Mouse (Mus musculus) stomach, postnatal 0 days (tissue): Measurements from ENCODE around the gene Notch4. TPM values are rescaled to one million over a fixed set of nuclear protein-coding genes. Genes with fewer than 3 reads are reported as not detected.

Experiments
- ATAC-seq: fragments of 200-750 bp; cut with Nextera tagmentation; 2 replicates; pipeline ENCODE4 v1.8.0; 2017; ENCODE audit not compliant: low FRiP score, low TSS enrichment
- DNase-seq: peaks from one replicate; pipeline ENCODE4 v3.0.0-alpha.2; 2016; ENCODE audit warnings: low spot score
- H3K27ac ChIP-seq: fragments of 300-500 bp; sonication (generic); replicated peaks from 2 replicates; pipeline ENCODE4 v1.5.1; 2014; ENCODE audit warnings: mild to moderate bottlenecking, control low read depth
- H3K27me3 ChIP-seq: fragments of 300-500 bp; sonication (generic); 2 replicates; pipeline ENCODE4 v1.6.1; 2014; ENCODE audit warnings: low read length; ENCODE audit not compliant: control insufficient read depth, insufficient read depth
- H3K36me3 ChIP-seq: fragments of 300-500 bp; sonication (generic); 2 replicates; pipeline ENCODE4 v1.6.1; 2014; ENCODE audit warnings: low read length, mixed read lengths; ENCODE audit not compliant: control insufficient read depth, insufficient read depth
- H3K4me1 ChIP-seq: fragments of 300-500 bp; sonication (generic); replicated peaks from 2 replicates; pipeline ENCODE4 v1.6.1; 2014; ENCODE audit warnings: antibody characterized with exemption; ENCODE audit not compliant: control insufficient read depth, insufficient read depth
- H3K4me2 ChIP-seq: fragments of 300-500 bp; sonication (generic); replicated peaks from 2 replicates; pipeline ENCODE4 v1.6.1; 2014; ENCODE audit warnings: low read depth, mild to moderate bottlenecking, control low read depth, moderate library complexity
- H3K4me3 ChIP-seq: fragments of 300-500 bp; sonication (generic); 2 replicates; pipeline ENCODE4 v1.5.1; 2014; ENCODE audit warnings: low read depth, low read length, control low read depth
- H3K9ac ChIP-seq: fragments of 300-500 bp; sonication (generic); 2 replicates; pipeline ENCODE4 v1.6.1; 2014; ENCODE audit warnings: mild to moderate bottlenecking, low read length, control low read depth, mixed read lengths
- H3K9me3 ChIP-seq: fragments of 300-500 bp; sonication (generic); 2 replicates; pipeline ENCODE4 v1.6.1; 2016; ENCODE audit warnings: low read length; ENCODE audit not compliant: control insufficient read depth
- CTCF ChIP-seq: IDR thresholded peaks from 2 replicates; pipeline ENCODE4 v1.5.1; 2016; ENCODE audit warnings: antibody characterized with exemption, low read depth, mild to moderate bottlenecking, moderate library complexity
- EP300 ChIP-seq: optimal IDR thresholded peaks from 2 replicates; pipeline ENCODE3; 2016; ENCODE audit warnings: antibody characterized with exemption
- WGBS: fragments of 180-500 bp; shearing (Covaris S2); extraction: QIAGEN DNeasy Blood & Tissue Kit; methylation state at CpG from one replicate; pipeline ENCODE4 v1.1.7; 2014; 5-methylcytosine and 5-hydroxymethylcytosine counted together
- polyA plus RNA-seq: library from polyadenylated mRNA; unstranded; fragments of >200 nt; fragmentation: Nextera tagmentation; extraction: Ambion mirVana; gene quantifications from 2 replicates; pipeline ENCODE4 v1.2.1, GENCODE M21; 2015

Notch4 gene
- polyA plus RNA-seq, 1 experiment from 2014 or later: 3.1 TPM

GRCm38 (mm10) chr17:34624981-34625380, 60.9 kb downstream of the Notch4 start:
- Histone ChIP-seq H3K4me2 (no peak overlapping the region), H3K27me3 (no peaks in the 10 kb centered on the region), H3K36me3 (peaks cover 4% of the 10 kb centered on the region; the same call in 1 of the 2 replicates), H3K4me3 (no peak overlapping the region), H3K9me3 (no peaks in the 10 kb centered on the region), H3K9ac (no peak overlapping the region), H3K27ac (no peak overlapping the region), H3K4me1 (peaks cover 13% of the 10 kb centered on the region)
- DNase-seq (no peak), ATAC-seq (no peak)
- TF ChIP-seq EP300 (no peak), CTCF (no peak)
- WGBS: 87% methylated on average over 3 of the region's 3 CpGs

GRCm38 (mm10) chr17:34626062-34626772, 62.1 kb downstream of the Notch4 start:
- TF ChIP-seq CTCF (no peak), EP300 (no peak)
- no peak for ATAC-seq

GRCm38 (mm10) chr17:34626773-34627092, 62.7 kb downstream of the Notch4 start:
- Histone ChIP-seq H3K27ac (peak overlapping the region; percentile 97), H3K4me3 (peak overlapping the region; percentile 67), H3K9ac (peak overlapping the region; percentile 73), H3K36me3 (no peaks in the 10 kb centered on the region; the same call in 1 of the 2 replicates), H3K4me2 (peak overlapping the region; percentile 93), H3K9me3 (no peaks in the 10 kb centered on the region), H3K4me1 (peaks cover 21% of the 10 kb centered on the region), H3K27me3 (0 out of 2 replicates have a peak, but pooled peaks cover 2% of the 10 kb centered on the region)
- DNase-seq: peak; percentile 54
- TF ChIP-seq CTCF (peak; percentile 78), EP300 (no peak)
- ATAC-seq: peak; percentile 25
- WGBS: 0% methylated on average over 18 of the region's 18 CpGs

More at GRCm38 (mm10) chr17:34626062-34626772, 62.1 kb downstream of the Notch4 start:
- Histone ChIP-seq H3K4me2 (peak overlapping the region; percentile 93), H3K4me3 (peak overlapping the region; percentile 67), H3K36me3 (no peaks in the 10 kb centered on the region; the same call in 1 of the 2 replicates), H3K9ac (peak overlapping the region; percentile 73), H3K9me3 (no peaks in the 10 kb centered on the region), H3K27ac (peak overlapping the region; percentile 97), H3K27me3 (0 out of 2 replicates have a peak, but pooled peaks cover 2% of the 10 kb centered on the region), H3K4me1 (peaks cover 19% of the 10 kb centered on the region)
- DNase-seq: no peak
- WGBS: 56% methylated on average over 16 of the region's 16 CpGs

- Histone ChIP-seq H3K36me3 (no peaks in the 10 kb centered on the region; the same call in 1 of the 2 replicates), H3K4me2 (peak overlapping the region; percentile 93), H3K4me3 (peak overlapping the region; percentile 67), H3K27me3 (0 out of 2 replicates have a peak, but pooled peaks cover 2% of the 10 kb centered on the region), H3K4me1 (peaks cover 22% of the 10 kb centered on the region), H3K9me3 (no peaks in the 10 kb centered on the region), H3K9ac (peak overlapping the region; percentile 73), H3K27ac (peak overlapping the region; percentile 97)
- DNase-seq: peak; percentile 91
- TF ChIP-seq CTCF (0 out of 2 replicates have a peak, but pooled peaks have one; percentile 1), EP300 (no peak)
- under 1% methylated on average over 44 of the region's 45 CpGs for WGBS
- peak; percentile 79 for ATAC-seq
These were observed 63.2 kb downstream of the Notch4 start for GRCm38 (mm10) chr17:34627093-34627942.

DNA sequence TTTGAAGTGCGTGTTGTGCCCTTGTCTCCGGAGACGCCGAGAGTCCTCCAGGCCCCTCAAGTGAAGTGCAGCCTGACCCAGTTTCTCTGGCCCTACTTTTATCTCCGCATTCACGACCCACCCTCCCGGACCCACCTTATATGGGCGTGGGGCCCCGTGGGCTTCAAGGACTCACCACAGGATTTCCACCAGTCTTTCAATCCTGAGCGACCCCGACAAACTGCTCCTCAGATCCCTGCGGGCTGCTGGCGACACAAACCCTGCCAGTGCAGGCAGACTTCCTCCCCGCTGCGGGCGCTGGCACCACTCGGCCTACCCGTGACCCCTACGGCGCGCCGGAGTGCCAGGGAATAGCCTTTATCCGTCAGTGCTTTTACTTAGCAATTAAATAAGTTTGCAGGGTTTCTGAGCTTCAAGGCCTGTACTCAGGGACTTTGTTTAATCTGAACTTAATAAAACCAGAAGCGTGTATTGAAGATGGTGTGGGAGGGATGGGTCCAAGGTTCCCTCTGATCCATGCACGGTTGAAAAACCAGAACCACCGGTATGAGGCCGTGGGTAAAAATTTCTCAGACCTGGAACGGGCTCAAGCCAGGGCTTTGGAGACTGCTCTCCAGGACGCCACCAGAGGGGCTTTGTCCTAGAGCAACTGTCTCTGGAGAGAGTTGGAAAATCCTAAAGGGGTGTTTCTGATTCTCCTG, 64.0 kb downstream of the Notch4 start, which contains the start of gene Ppt2:
Gene Ppt2 (minus strand): TSS at position 568 of the 701 bp plus-strand sequence.
- Histone ChIP-seq H3K4me3 (peak within 1 kb of the TSS; percentile 67), H3K4me1 (peaks cover 22% of the 10 kb centered on the region), H3K27ac (peak within 1 kb of the TSS; percentile 97), H3K36me3 (no peaks in the 10 kb centered on the region; the same call in 1 of the 2 replicates), H3K9ac (peak within 1 kb of the TSS; percentile 70), H3K27me3 (0 out of 2 replicates have a peak, but pooled peaks cover 2% of the 10 kb centered on the region), H3K9me3 (no peaks in the 10 kb centered on the region), H3K4me2 (peak within 1 kb of the TSS; percentile 93)
- no peak for TF ChIP-seq EP300
- TF ChIP-seq CTCF: 0 out of 2 replicates have a peak, but pooled peaks have one; percentile 12
- WGBS: 2% methylated on average over 29 of the region's 29 CpGs
- peak; percentile 3; the same call in 1 of the 2 replicates for ATAC-seq
- peak; percentile 64 for DNase-seq
